Mouse (Mus musculus) myocyte (in vitro differentiated cells): ENCODE measurements around the gene Actl6a. TPM values are rescaled to one million over a fixed set of nuclear protein-coding genes. Genes with fewer than 3 reads are reported as not detected.

Experiments
- H3K27me3 ChIP-seq: one replicate; pipeline ENCODE4 v1.6.1; 2011; ENCODE audit not compliant: control insufficient read depth, insufficient read depth, insufficient read length
- H3K36me3 ChIP-seq: one replicate; pipeline ENCODE4 v1.6.1; 2011; ENCODE audit not compliant: control insufficient read depth, insufficient read depth
- H3K4me2 ChIP-seq: one replicate; pipeline ENCODE4 v1.6.1; 2011; ENCODE audit warnings: low read depth, control low read depth
- H3K4me3 ChIP-seq: one replicate; pipeline ENCODE4 v1.5.1; 2011; ENCODE audit warnings: mild to moderate bottlenecking, control low read depth, moderate library complexity
- H3K79me2 ChIP-seq: one replicate; pipeline ENCODE4 v1.6.1; 2011; ENCODE audit not compliant: control insufficient read depth, insufficient read depth
- H3ac ChIP-seq: one replicate; pipeline ENCODE4 v1.6.1; 2011; ENCODE audit not compliant: control insufficient read depth, insufficient read length
- CEBPB ChIP-seq: IDR thresholded peaks from 2 replicates; pipeline ENCODE4 v1.6.1; 2011; ENCODE audit warnings: mild to moderate bottlenecking, moderate library complexity; ENCODE audit not compliant: poor library complexity, insufficient read depth, severe bottlenecking
- E2F4 ChIP-seq: IDR thresholded peaks from one replicate; pipeline ENCODE4 v1.6.1; 2011; ENCODE audit warnings: mild to moderate bottlenecking, control low read depth, moderate library complexity; ENCODE audit not compliant: insufficient read depth
- MAX ChIP-seq: IDR thresholded peaks from one replicate; pipeline ENCODE4 v1.6.1; 2011; ENCODE audit warnings: low read depth, mild to moderate bottlenecking, control low read depth
- MYOD1 ChIP-seq, 3 experiments: IDR thresholded peaks; one replicate each; pipeline ENCODE4 v1.6.1; 2011; ENCODE audit warnings: control low read depth in 2 of 3, low read depth in 2 of 3, mild to moderate bottlenecking in 2 of 3, moderate library complexity in 1 of 3; ENCODE audit not compliant: insufficient read length in 2 of 3, control insufficient read depth in 1 of 3
- MYOG ChIP-seq, 3 experiments: IDR thresholded peaks; one replicate each; pipeline ENCODE4 v1.6.1; 2011; ENCODE audit warnings: control low read depth in 2 of 3, low read depth in 2 of 3, mild to moderate bottlenecking in 2 of 3; ENCODE audit not compliant: insufficient read length in 2 of 3, control insufficient read depth in 1 of 3, insufficient read depth in 1 of 3
- POLR2A ChIP-seq: IDR thresholded peaks from one replicate; pipeline ENCODE4 v1.6.1; 2011; ENCODE audit warnings: low read depth, mild to moderate bottlenecking, control low read depth, moderate library complexity; ENCODE audit not compliant: insufficient read length
- POLR2AphosphoS2 ChIP-seq: IDR thresholded peaks from one replicate; pipeline ENCODE4 v1.6.1; 2011; ENCODE audit warnings: low read depth, control low read depth; ENCODE audit not compliant: insufficient read length
- REST ChIP-seq: IDR thresholded peaks from one replicate; pipeline ENCODE4 v1.6.1; 2011; ENCODE audit warnings: mild to moderate bottlenecking, control low read depth, moderate library complexity; ENCODE audit not compliant: insufficient read depth, insufficient read length
- SRF ChIP-seq: IDR thresholded peaks from one replicate; pipeline ENCODE4 v1.6.1; 2011; ENCODE audit warnings: low read depth; ENCODE audit not compliant: control insufficient read depth, insufficient read length
- TCF12 ChIP-seq: IDR thresholded peaks from one replicate; pipeline ENCODE4 v1.6.1; 2011; ENCODE audit warnings: mild to moderate bottlenecking, control low read depth; ENCODE audit not compliant: poor library complexity, insufficient read depth, severe bottlenecking
- TCF3 ChIP-seq: IDR thresholded peaks from one replicate; pipeline ENCODE4 v1.6.1; 2011; ENCODE audit warnings: low read depth, control low read depth; ENCODE audit not compliant: insufficient read length
- USF1 ChIP-seq: IDR thresholded peaks from one replicate; pipeline ENCODE4 v1.6.1; 2011; ENCODE audit warnings: low read depth, mild to moderate bottlenecking, control low read depth, moderate library complexity
- polyA plus RNA-seq: library from polyadenylated mRNA; unstranded; fragments of >200 nt; fragmentation: generic; extraction: Trizol; gene quantifications from one replicate; pipeline ENCODE4 v1.2.1, GENCODE M21; 2012; ENCODE audit warnings: missing spikeins

The Actl6a gene
- polyA plus RNA-seq, 1 experiment: 47.0 TPM

DNA sequence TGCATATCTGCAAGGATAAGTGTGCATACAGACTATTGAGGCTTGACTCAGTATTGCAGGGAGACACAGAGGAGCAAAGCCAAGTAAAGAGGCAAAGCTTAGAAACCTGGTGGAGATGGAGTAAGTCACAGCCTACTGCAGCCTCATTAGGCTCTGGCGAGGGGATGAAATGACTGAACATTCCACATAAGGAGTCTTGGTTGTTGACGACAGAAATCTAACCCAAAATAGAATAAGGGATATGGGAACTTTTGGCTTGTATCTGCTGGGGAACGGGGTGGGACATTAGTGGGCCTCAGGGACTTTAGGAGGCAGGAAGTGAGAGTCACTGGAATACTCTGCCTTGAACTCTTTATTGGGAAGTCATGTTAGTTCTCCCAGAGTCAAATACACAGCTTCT is 21.5 kb upstream of the Actl6a start:
- Histone ChIP-seq H3K36me3 (no peaks in the 10 kb centered on the region), H3K79me2 (no peaks in the 10 kb centered on the region), H3K27me3 (peaks cover 6% of the 10 kb centered on the region), H3K4me2 (no peak overlapping the region), H3K4me3 (no peak overlapping the region), H3ac (no peak overlapping the region)
- no peak for TF ChIP-seq USF1
- no peak for TF ChIP-seq TCF12

DNA sequence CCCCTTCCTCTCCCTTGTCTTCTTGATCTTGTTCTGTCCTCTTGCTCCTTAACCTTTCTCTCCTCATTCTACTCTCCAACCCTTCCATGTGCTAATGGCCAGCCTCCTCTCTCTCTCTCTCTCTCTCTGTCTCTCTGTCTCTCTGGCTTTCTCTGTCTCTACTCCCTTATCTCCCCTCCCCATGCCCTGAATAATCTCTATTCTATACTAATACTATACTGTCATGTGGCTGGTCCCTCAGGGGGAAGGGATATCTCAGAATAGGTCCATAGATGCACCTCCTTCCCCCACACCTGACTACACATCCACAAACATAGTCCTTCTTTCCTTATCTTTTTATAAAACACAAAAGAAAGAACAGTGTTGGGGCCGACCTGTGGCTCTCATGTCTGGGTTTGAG is 19.6 kb upstream of the Actl6a start:
- Histone ChIP-seq H3ac (no peak overlapping the region), H3K36me3 (no peaks in the 10 kb centered on the region), H3K4me3 (no peak overlapping the region), H3K4me2 (no peak overlapping the region), H3K27me3 (peaks cover 2% of the 10 kb centered on the region), H3K79me2 (no peaks in the 10 kb centered on the region)
- TF ChIP-seq REST (no peak), CEBPB (no peak), POLR2A (no peak), POLR2AphosphoS2 (no peak), E2F4 (no peak), SRF (no peak), TCF12 (no peak), MYOD1 (IDR thresholded peaks at IDR 0.05; ENCODE audit: control insufficient read depth in 1 of 3, insufficient read length in 2 of 3, low read depth in 2 of 3) (no peak), TCF3 (no peak), MAX (no peak), USF1 (no peak), MYOG (IDR thresholded peaks at IDR 0.05; ENCODE audit: control insufficient read depth in 1 of 3, insufficient read depth in 1 of 3, insufficient read length in 2 of 3, low read depth in 2 of 3) (no peak)

DNA sequence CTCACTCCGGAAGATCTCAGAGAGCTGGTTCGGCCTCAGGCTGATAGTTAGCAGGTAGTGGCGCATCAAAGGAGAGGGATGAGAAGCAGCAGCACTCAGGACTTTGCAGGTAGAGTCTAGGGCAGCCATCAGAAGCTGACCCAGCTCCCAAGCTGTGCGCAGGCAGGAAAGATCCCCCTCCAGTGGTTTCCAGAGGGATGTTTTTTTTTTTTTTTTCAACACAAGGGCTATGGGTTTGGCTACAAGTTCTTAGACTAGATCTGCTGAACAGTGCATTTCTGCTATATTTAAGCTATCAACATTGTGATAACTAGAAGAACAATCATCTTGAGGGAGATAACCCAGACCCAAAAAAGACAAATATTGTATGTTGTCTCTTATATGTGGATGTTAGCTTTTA is 18.9 kb upstream of the Actl6a start:
- TF ChIP-seq TCF12 (no peak), REST (no peak)
- Histone ChIP-seq H3K4me3 (no peak overlapping the region), H3K79me2 (no peaks in the 10 kb centered on the region), H3K4me2 (no peak overlapping the region), H3K27me3 (no peaks in the 10 kb centered on the region), H3ac (no peak overlapping the region), H3K36me3 (no peaks in the 10 kb centered on the region)

DNA sequence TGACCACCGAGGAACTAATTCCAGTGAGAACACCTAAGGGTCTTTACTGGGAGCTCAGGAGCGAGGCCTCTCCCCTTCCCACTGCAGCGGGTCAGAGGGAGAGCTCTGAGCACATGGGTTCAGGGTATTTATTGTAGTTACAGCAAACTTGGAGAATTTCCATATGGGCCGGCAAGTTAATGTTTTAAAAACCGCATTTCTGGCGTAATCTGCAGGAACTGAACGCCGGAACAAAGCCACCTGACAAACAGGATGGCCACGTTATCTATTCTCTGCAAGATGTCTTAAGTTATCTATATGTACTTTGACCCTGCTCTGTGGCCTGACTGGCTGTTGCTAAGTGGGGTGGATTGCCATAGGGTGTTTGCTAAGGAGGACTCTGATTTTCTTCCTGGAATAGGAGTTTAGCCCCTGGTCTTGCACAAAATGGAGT is 16.5 kb upstream of the Actl6a start:
- no peaks in the 10 kb centered on the region for H3K36me3 ChIP-seq
- no peak overlapping the region for H3K4me2 ChIP-seq
- no peaks in the 10 kb centered on the region for H3K27me3 ChIP-seq
- H3ac ChIP-seq: no peak overlapping the region
- TF ChIP-seq MYOG (IDR thresholded peaks at IDR 0.05; ENCODE audit: control insufficient read depth in 1 of 3, insufficient read depth in 1 of 3, insufficient read length in 2 of 3, low read depth in 2 of 3): no peak
- no peak for TF ChIP-seq TCF12
- no peak for TF ChIP-seq SRF
- no peak for TF ChIP-seq MAX
- no peak for TF ChIP-seq MYOD1 (IDR thresholded peaks at IDR 0.05; ENCODE audit: control insufficient read depth in 1 of 3, insufficient read length in 2 of 3, low read depth in 2 of 3)
- no peak for TF ChIP-seq TCF3
- no peak for TF ChIP-seq POLR2AphosphoS2
- TF ChIP-seq USF1: no peak
- no peak for TF ChIP-seq E2F4
- no peak overlapping the region for H3K4me3 ChIP-seq
- H3K79me2 ChIP-seq: no peaks in the 10 kb centered on the region

DNA sequence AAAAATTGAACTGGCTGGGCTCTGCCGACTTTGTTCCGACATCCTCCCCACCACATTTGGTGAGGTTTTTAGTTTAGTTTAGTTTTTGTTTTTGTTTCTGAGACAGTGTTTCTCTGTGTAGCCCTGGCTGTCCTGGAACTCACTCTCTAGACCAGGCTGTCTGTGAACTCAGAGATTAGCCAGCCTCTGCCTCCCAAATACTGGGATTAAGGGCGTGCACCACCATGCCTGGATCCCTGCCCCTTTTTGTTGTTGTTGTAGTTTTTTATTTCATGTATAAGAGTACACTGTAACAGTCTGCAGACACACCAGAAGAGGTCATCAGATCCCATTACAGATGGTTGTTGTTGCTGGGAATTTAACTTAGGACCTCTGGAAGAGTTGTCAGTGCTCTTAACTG is 16.1 kb upstream of the Actl6a start:
- Histone ChIP-seq H3K79me2 (no peaks in the 10 kb centered on the region), H3K27me3 (no peaks in the 10 kb centered on the region), H3K36me3 (no peaks in the 10 kb centered on the region), H3K4me2 (no peak overlapping the region), H3ac (no peak overlapping the region), H3K4me3 (no peak overlapping the region)
- TF ChIP-seq MYOG (IDR thresholded peaks at IDR 0.05; ENCODE audit: control insufficient read depth in 1 of 3, insufficient read depth in 1 of 3, insufficient read length in 2 of 3, low read depth in 2 of 3) (no peak), MAX (no peak), E2F4 (no peak)

DNA sequence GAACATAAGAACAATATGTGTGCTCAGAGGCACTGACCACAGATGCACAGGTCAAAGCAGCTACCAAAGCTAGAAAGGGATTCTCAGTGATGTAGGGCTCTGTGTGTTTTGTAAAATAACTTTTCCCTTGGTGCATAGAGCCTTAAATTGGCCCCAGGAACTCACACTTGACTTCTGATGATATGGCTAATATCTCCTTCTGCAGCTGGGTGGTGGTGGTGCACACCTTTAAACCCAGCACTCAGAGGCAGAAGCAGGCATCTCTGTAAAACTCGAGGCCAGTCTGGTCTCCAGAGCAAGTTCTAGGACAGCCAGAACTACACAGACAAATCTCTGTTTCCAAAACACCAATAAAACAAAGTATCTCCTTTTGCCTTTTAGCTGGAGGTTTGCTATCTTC is 15.2 kb upstream of the Actl6a start:
- H3K36me3 ChIP-seq: no peaks in the 10 kb centered on the region

More for the DNA sequence above, 15.2 kb upstream of the Actl6a start:
- H3K79me2 ChIP-seq: no peaks in the 10 kb centered on the region
- no peak overlapping the region for H3K4me2 ChIP-seq
- H3ac ChIP-seq: no peak overlapping the region
- TF ChIP-seq MAX: no peak
- no peak for TF ChIP-seq TCF3
- no peak for TF ChIP-seq POLR2AphosphoS2
- TF ChIP-seq TCF12: no peak
- no peak for TF ChIP-seq E2F4
- no peak for TF ChIP-seq USF1
- no peak for TF ChIP-seq POLR2A
- no peak for TF ChIP-seq MYOG (IDR thresholded peaks at IDR 0.05; ENCODE audit: control insufficient read depth in 1 of 3, insufficient read depth in 1 of 3, insufficient read length in 2 of 3, low read depth in 2 of 3)
- TF ChIP-seq CEBPB: no peak
- TF ChIP-seq MYOD1 (IDR thresholded peaks at IDR 0.05; ENCODE audit: control insufficient read depth in 1 of 3, insufficient read length in 2 of 3, low read depth in 2 of 3): no peak
- no peak for TF ChIP-seq REST
- TF ChIP-seq SRF: no peak
- H3K27me3 ChIP-seq: no peaks in the 10 kb centered on the region
- H3K4me3 ChIP-seq: no peak overlapping the region
